Comparison of ENCODE assay signal across 7 mouse cellular contexts in the genomic region with DNA sequence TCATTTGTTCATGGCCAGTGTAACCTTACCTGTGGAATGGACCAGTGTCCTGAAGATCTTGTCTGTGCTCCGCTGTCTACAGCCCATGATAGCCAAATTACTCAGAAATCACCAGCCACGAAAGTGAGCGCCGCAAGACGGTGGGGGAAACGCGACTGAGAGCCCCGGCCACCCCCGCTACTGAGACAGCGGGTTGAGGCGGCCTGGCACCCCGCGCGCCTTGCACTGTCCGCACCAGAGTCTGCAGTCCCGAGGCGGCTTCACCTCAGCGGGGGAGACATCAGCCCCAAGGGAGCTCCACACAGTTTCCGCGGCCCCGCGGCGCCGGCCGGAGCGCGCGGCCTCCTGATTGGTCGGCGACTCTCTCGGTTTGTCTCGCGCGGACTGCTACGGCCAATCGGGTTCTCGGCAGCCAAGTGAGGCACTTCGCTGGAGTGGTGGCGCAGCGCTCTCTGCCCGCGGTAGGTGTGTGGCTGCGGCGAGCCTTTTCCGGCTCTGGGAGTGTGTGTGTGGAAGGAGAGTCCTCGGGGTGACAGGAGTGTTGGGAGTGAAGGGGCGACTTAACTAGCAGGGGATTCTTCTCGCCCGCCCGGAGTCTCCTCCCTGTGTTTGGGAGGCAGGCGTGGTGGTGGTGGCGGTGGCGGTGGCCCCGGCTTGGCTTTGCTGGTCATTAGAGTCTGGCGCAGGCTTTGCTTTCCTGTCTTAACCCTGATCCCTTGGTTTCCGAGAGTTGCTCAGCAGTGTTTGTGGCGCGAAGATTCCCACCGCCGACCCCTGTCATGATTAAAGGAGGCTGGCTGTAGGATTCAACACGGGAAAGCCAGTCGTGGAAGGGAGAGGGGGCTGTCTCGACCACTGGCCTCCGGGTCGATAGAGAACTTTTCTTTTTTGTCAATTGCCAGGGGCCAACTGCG. TPM values are rescaled to one million over a fixed set of nuclear protein-coding genes. Genes with fewer than 3 reads are reported as not detected.
A peak's percentile ranks its signal among the peaks of the same experiment; 100 is the strongest.
DNase-seq lines count a peak whose midpoint lies in the region; ATAC-seq lines count a peak whose summit lies in the region.

Gene Setdb2, minus strand, starts transcription at position 327 of the 914 bp plus-strand sequence.
Gene Cab39l, plus strand, starts transcription at position 415 of the 914 bp plus-strand sequence.

- peak within 1 kb of the TSS; percentile 71 for H3K4me2 ChIP-seq in intestine, embryonic 16.5 days (ENCODE audit: low read depth, low read length)
- peak within 1 kb of the TSS; percentile 59 for H3K4me2 ChIP-seq in midbrain, embryonic 11.5 days

- peak; percentile 99 for DNase-seq in adrenal gland, adult 2 months
- peak; percentile 82 for DNase-seq in embryo, embryonic 11.5 days (ENCODE audit: low read depth, low spot score)
- DNase-seq in gastrocnemius, postnatal 36 days: peak; percentile 89 to 92
- DNase-seq in left cerebral cortex, postnatal 36 days (ENCODE audit: low spot score in 2 of 2): peak; percentile 94 to 95
- DNase-seq in midbrain, embryonic 11.5 days (ENCODE audit: low spot score, missing footprints): peak; percentile 98
- peak; percentile 91 for DNase-seq in skeletal muscle tissue, adult 2 months (ENCODE audit: low read depth, low spot score)

- H3K9ac ChIP-seq in intestine, embryonic 16.5 days (ENCODE audit: low read depth, low read length): peak within 1 kb of the TSS; percentile 94
- H3K9ac ChIP-seq in midbrain, embryonic 11.5 days (ENCODE audit: low read length): peak within 1 kb of the TSS; percentile 78

- peak; percentile 99 for ATAC-seq in intestine, embryonic 16.5 days
- ATAC-seq in midbrain, embryonic 11.5 days (ENCODE audit: low FRiP score): peak; percentile 100

- peak within 1 kb of the TSS; percentile 93 for H3K27ac ChIP-seq in intestine, embryonic 16.5 days (ENCODE audit: low read length)
- H3K27ac ChIP-seq in midbrain, embryonic 11.5 days (ENCODE audit: low read depth, low read length): peak within 1 kb of the TSS; percentile 64

- intact Hi-C loops in gastrocnemius, postnatal 36 days (cut with DNase I): no loop called here
- intact Hi-C loops in left cerebral cortex, postnatal 36 days (cut with DNase I): no loop called here

- no peaks in the 10 kb centered on the region for H3K27me3 ChIP-seq in intestine, embryonic 16.5 days (replicated peaks; ENCODE audit: control insufficient read depth, insufficient read depth, low read length)
- H3K27me3 ChIP-seq in midbrain, embryonic 11.5 days (ENCODE audit: control insufficient read depth, insufficient read depth, low read length): no peaks in the 10 kb centered on the region

- no peaks in the 10 kb centered on the region for H3K9me3 ChIP-seq in intestine, embryonic 16.5 days (ENCODE audit: control insufficient read depth, low read length)
- H3K9me3 ChIP-seq in midbrain, embryonic 11.5 days (ENCODE audit: control insufficient read depth, low read length): no peaks in the 10 kb centered on the region

- no peaks in the 10 kb centered on the region; the same call in 1 of the 2 replicates for H3K4me1 ChIP-seq in intestine, embryonic 16.5 days (ENCODE audit: control insufficient read depth, insufficient read depth, low read length)
- no peaks in the 10 kb centered on the region for H3K4me1 ChIP-seq in midbrain, embryonic 11.5 days (ENCODE audit: control insufficient read depth, insufficient read depth, low read length)

- WGBS in intestine, embryonic 16.5 days: under 1% methylated on average over 65 of the region's 66 CpGs
- WGBS in midbrain, embryonic 11.5 days: under 1% methylated on average over 60 of the region's 66 CpGs

- no peaks in the 10 kb centered on the region for H3K36me3 ChIP-seq in intestine, embryonic 16.5 days (ENCODE audit: control insufficient read depth, insufficient read depth, low read length)
- H3K36me3 ChIP-seq in midbrain, embryonic 11.5 days (ENCODE audit: control insufficient read depth, insufficient read depth, low read length): no peaks in the 10 kb centered on the region

- peak within 1 kb of the TSS; percentile 81 for H3K4me3 ChIP-seq in intestine, embryonic 16.5 days (ENCODE audit: low read length)
- peak within 1 kb of the TSS; percentile 68 for H3K4me3 ChIP-seq in midbrain, embryonic 11.5 days (ENCODE audit: low read depth, low read length)

RNA-seq across cellular contexts. Expression of gene Setdb2, which starts in this region (rescaled TPM):
- 1 to 10 TPM; 4.3 to 6.8 TPM for total RNA-seq in adrenal gland, adult 2 months (2021)
- polyA plus RNA-seq in adrenal gland, adult 2 months (2012; rRNA removed): 9.4 and 10.5 TPM in 2 replicates
- total RNA-seq in gastrocnemius, postnatal 36 days (2021): 1 to 10 TPM; 3.8 to 3.9 TPM
- polyA plus RNA-seq in intestine, embryonic 16.5 days (2015; fragmentation: Nextera tagmentation; extraction: Ambion mirVana): 7.2 and 8.3 TPM in 2 replicates
- total RNA-seq in left cerebral cortex, postnatal 36 days (2021): 1 to 10 TPM; 6.3 to 6.8 TPM
- 13.1 and 13.7 TPM in 2 replicates for polyA plus RNA-seq in midbrain, embryonic 11.5 days (2014; fragmentation: Nextera tagmentation; extraction: Ambion mirVana)

RNA-seq across cellular contexts. Expression of gene Cab39l, which starts in this region (rescaled TPM):
- 10 to 100 TPM; 42.0 to 45.3 TPM for total RNA-seq in adrenal gland, adult 2 months (2021)
- polyA plus RNA-seq in adrenal gland, adult 2 months (2012; rRNA removed): 3.8 and 5.1 TPM in 2 replicates
- total RNA-seq in gastrocnemius, postnatal 36 days (2021): 10 to 100 TPM; 13.6 to 18.5 TPM
- polyA plus RNA-seq in intestine, embryonic 16.5 days (2015; fragmentation: Nextera tagmentation; extraction: Ambion mirVana): 35.9 and 36.2 TPM in 2 replicates
- total RNA-seq in left cerebral cortex, postnatal 36 days (2021): 10 to 100 TPM; 19.9 to 24.2 TPM
- 47.0 and 47.3 TPM in 2 replicates for polyA plus RNA-seq in midbrain, embryonic 11.5 days (2014; fragmentation: Nextera tagmentation; extraction: Ambion mirVana)

Comparison
In these comparisons a context has a peak if more than half of its experiments do, and no peak if none do; other contexts are left out.
1. Peak in every context shown above with its lines: DNase-seq, ATAC-seq, H3K4me3 ChIP-seq and H3K27ac ChIP-seq.